Mouse (Mus musculus) testis, adult 2 months (tissue): ENCODE data around the gene Nup205.

Experiments
- CTCF ChIP-seq: fragments of 200-500 bp; IDR thresholded peaks from 2 replicates; pipeline ENCODE4 v1.5.1; 2012; ENCODE audit warnings: low read depth, mild to moderate bottlenecking, inconsistent platforms, low read length, moderate library complexity; ENCODE audit not compliant: control insufficient read depth, insufficient read depth, insufficient replicate concordance
- POLR2A ChIP-seq: fragments of 200-500 bp; IDR thresholded peaks from 2 replicates; pipeline ENCODE4 v1.6.1; 2012; ENCODE audit warnings: low read depth, mild to moderate bottlenecking, inconsistent platforms, low read length, moderate library complexity; ENCODE audit not compliant: control insufficient read depth

- TF ChIP-seq POLR2A (no peak), CTCF (no peak)
These were observed 83.3 kb downstream of the Nup205 start for GRCm38 (mm10) chr6:35260531-35260930.
